Mouse (Mus musculus) G1E (cell line): ENCODE measurements around the gene Gm21964.

Experiments
- CTCF ChIP-seq: IDR thresholded peaks from 2 replicates; pipeline ENCODE4 v1.5.1; 2012; ENCODE audit warnings: low read depth, low read length, inconsistent platforms, mixed read lengths
- GATA1 ChIP-seq: IDR thresholded peaks from 2 replicates; pipeline ENCODE4 v1.6.1; 2012; ENCODE audit warnings: borderline replicate concordance, low read length, inconsistent platforms, mixed read lengths
- POLR2AphosphoS5 ChIP-seq: IDR thresholded peaks from 2 replicates; pipeline ENCODE4 v1.6.1; 2012; ENCODE audit warnings: low read depth, low read length, inconsistent platforms; ENCODE audit not compliant: insufficient replicate concordance

- TF ChIP-seq GATA1 (no peak), CTCF (no peak), POLR2AphosphoS5 (no peak)
These were observed 31.3 kb upstream of the Gm21964 start for GRCm38 (mm10) chr8:110069706-110070105.
